Mouse (Mus musculus): ENCODE measurements around the gene Skp1a. TPM values are rescaled to one million over a fixed set of nuclear protein-coding genes. Genes with fewer than 3 reads are reported as not detected.

The Skp1a gene
- 100 to 1,000 TPM; 263 to 286 TPM for polyA plus RNA-seq (2017; shearing (Covaris generic))

GRCm38 (mm10) chr11:52231606-52232541, at the start of gene Skp1a:
Gene Skp1a, plus strand, starts transcription at chr11:52231995.

GRCm38 (mm10) chr11:52213887-52214286, 17.9 kb upstream of the Skp1a start, which contains the start of gene Olfr1371:
Gene Olfr1371, minus strand, starts transcription at chr11:52213987.

GRCm38 (mm10) chr11:52282774-52283595, 51.2 kb downstream of the Skp1a start, which contains the start of gene Tcf7:
Gene Tcf7, minus strand, starts transcription at chr11:52283014.

Other genes starting within 250 kb of the Skp1a start
- gene Ube2b, start 231.2 kb upstream of the Skp1a start, polyA plus RNA-seq (2017; shearing (Covaris generic)) = 100 to 1,000 TPM; 271 to 281 TPM
- gene Cdkl3, start 227.8 kb upstream of the Skp1a start, polyA plus RNA-seq (2017; shearing (Covaris generic)) = 1 to 10 TPM; 7.0 to 9.4 TPM
- gene Ppp2ca, start 133.3 kb upstream of the Skp1a start, polyA plus RNA-seq (2017; shearing (Covaris generic)) = 100 to 1,000 TPM; 104 to 108 TPM
- gene Olfr1373, start 86.5 kb upstream of the Skp1a start, polyA plus RNA-seq (2017; shearing (Covaris generic)) = not detected
- not detected for gene Olfr1371, start 18.0 kb upstream of the Skp1a start, polyA plus RNA-seq (2017; shearing (Covaris generic))
- 1,000 to 10,000 TPM in 1 of 2 experiments, 100 to 1,000 TPM in 1; 492 to 1,223 TPM for gene Tcf7, start 51.0 kb downstream of the Skp1a start, polyA plus RNA-seq (2017; shearing (Covaris generic))
- gene Vdac1, start 128.9 kb downstream of the Skp1a start, polyA plus RNA-seq (2017; shearing (Covaris generic)) = 10 to 100 TPM; 70.6 to 81.5 TPM
- 10 to 100 TPM; 75.8 to 96.6 TPM for gene 9530068E07Rik, start 164.4 kb downstream of the Skp1a start, polyA plus RNA-seq (2017; shearing (Covaris generic))